Mouse (Mus musculus): Measurements from ENCODE around the gene Trim2. TPM values are rescaled to one million over a fixed set of nuclear protein-coding genes. Genes with fewer than 3 reads are reported as not detected.

Trim2 gene
- polyA plus RNA-seq, 1 experiment from 2014 or later = 174 TPM

DNA sequence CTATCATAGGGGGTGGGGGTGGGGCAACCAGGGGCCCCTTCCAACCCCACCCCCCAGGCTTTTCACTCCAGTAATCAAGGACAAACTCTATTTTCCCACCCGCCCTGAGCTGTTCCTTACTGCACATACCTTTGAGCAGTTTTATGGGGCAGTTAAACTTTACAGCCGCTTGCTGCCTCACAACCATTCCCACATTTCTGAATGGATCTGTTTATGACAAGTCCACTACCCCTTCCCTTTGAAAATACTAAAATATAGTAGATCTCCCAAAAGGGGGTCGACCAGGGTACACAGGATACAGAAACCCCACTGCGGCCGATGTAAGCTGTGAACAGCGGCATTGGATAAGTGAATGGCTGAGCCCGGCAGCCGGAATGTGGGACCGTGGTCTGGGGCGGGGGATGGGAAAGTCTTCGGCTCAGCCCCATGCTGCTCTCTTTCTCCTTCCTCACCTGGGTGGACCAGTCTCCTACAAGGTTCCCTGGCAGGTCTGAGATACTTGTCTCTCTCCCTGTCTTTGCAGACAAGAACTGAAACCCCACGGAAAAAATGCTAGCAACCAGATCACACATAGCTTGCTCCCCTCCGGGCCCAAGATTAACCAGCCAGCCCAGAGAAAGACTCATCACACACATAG, 36.6 kb downstream of the Trim2 start:
- H3K4me1 ChIP-seq (ENCODE audit: control insufficient read depth, insufficient read depth, low read length) = peaks cover 8% of the 10 kb centered on the region
- peak overlapping the region; percentile 32 for H3K4me2 ChIP-seq (ENCODE audit: low read length)
- no peaks in the 10 kb centered on the region for H3K36me3 ChIP-seq (ENCODE audit: control insufficient read depth, insufficient read depth, low read length)
- no peak overlapping the region for H3K27ac ChIP-seq (ENCODE audit: low read length)
- WGBS = 10% methylated on average over 13 of the region's 13 CpGs
- H3K9ac ChIP-seq (ENCODE audit: low read depth, low read length) = peak overlapping the region; percentile 36; the same call in 1 of the 2 replicates
- ATAC-seq = no peak
- H3K9me3 ChIP-seq (replicated peaks; ENCODE audit: control insufficient read depth, low read length, poor library complexity, severe bottlenecking) = no peaks in the 10 kb centered on the region
- no peaks in the 10 kb centered on the region for H3K27me3 ChIP-seq (ENCODE audit: control insufficient read depth, insufficient read depth, low read depth, low read length)
- no peak overlapping the region for H3K4me3 ChIP-seq (ENCODE audit: low read depth, low read length)

DNA sequence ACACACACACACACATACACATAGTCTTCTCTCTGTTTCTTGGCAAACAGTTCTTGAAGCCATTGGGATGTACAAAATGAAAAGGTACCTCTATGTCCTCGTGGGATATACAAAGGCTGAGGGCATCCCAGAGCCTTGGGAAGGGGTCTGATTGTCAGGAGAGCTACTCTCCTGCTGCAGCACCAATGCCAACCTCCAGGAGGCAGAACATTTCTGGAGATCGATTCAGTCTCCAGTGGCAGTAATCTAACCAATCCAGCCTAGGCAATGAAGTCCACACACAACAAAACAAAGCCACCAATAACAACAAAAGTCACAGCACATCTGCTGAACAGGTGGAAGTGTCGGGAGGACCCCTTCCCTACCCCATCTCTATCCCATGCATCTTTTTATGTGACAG, 38.2 kb downstream of the Trim2 start:
- H3K4me1 ChIP-seq (ENCODE audit: control insufficient read depth, insufficient read depth, low read length) = peaks cover 11% of the 10 kb centered on the region
- H3K4me3 ChIP-seq (ENCODE audit: low read depth, low read length) = no peak overlapping the region
- no peak overlapping the region for H3K4me2 ChIP-seq (ENCODE audit: low read length)
- no peak overlapping the region for H3K9ac ChIP-seq (ENCODE audit: low read depth, low read length)
- WGBS = 61% methylated on average over 3 of the region's 3 CpGs
- no peaks in the 10 kb centered on the region for H3K9me3 ChIP-seq (replicated peaks; ENCODE audit: control insufficient read depth, low read length, poor library complexity, severe bottlenecking)
- no peak overlapping the region for H3K27ac ChIP-seq (ENCODE audit: low read length)
- H3K36me3 ChIP-seq (ENCODE audit: control insufficient read depth, insufficient read depth, low read length) = no peaks in the 10 kb centered on the region
- no peak for ATAC-seq
- H3K27me3 ChIP-seq (ENCODE audit: control insufficient read depth, insufficient read depth, low read depth, low read length) = no peaks in the 10 kb centered on the region

DNA sequence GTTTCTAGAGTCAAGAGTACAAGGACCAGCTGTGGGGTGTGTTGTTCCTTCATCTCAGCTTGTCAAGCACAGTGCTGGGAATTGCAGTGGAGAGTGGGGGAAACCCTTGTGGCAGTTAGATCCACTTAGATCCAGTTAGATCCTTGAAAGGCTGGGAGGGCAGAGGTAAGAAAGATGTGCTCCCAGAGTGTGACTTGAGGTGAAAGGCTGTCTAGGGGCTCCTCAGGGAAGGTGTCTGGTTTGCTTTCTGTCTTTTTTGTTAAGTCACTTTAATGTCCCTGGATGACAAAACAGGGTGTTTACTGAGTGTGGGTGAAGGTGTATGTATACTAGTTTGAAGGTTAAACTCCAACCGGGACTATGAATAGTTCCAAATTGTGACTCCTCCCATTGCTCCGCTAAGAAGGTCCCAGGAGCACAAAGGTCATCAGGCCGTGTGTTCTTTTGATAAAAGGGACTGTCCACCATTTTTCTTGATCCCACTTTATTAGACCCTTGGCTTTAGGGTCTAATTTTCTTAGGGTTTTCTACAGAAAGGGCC, 40.2 kb downstream of the Trim2 start:
- Histone ChIP-seq H3K4me1 (ENCODE audit: control insufficient read depth, insufficient read depth, low read length) (peaks cover 11% of the 10 kb centered on the region), H3K9ac (ENCODE audit: low read depth, low read length) (no peak overlapping the region), H3K27ac (ENCODE audit: low read length) (no peak overlapping the region), H3K4me3 (ENCODE audit: low read depth, low read length) (no peak overlapping the region), H3K4me2 (ENCODE audit: low read length) (no peak overlapping the region), H3K27me3 (ENCODE audit: control insufficient read depth, insufficient read depth, low read depth, low read length) (no peaks in the 10 kb centered on the region), H3K36me3 (ENCODE audit: control insufficient read depth, insufficient read depth, low read length) (no peaks in the 10 kb centered on the region), H3K9me3 (replicated peaks; ENCODE audit: control insufficient read depth, low read length, poor library complexity, severe bottlenecking) (no peaks in the 10 kb centered on the region)
- no peak for ATAC-seq
- WGBS = 64% methylated on average over 3 of the region's 3 CpGs

DNA sequence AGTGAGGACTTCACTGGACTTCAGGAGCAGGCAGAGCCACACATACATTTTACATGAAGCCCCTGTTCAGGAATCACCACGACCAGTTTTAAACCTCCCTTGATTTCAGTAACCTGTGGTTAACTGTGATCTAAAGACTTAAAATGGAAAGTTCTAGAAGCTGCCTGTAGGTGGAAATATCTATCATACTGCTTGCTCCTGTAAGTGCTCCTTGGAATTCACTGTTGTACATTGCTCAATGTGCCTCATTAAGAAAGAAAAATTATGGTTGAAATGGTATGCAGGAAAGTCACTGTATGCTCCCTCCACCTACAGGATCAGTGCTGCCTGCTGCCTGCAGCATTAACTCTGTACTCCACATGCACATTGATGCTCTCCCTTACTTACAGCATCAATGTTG, 41.6 kb downstream of the Trim2 start:
- Histone ChIP-seq H3K9ac (ENCODE audit: low read depth, low read length) (no peak overlapping the region), H3K4me2 (ENCODE audit: low read length) (no peak overlapping the region), H3K27ac (ENCODE audit: low read length) (no peak overlapping the region), H3K4me3 (ENCODE audit: low read depth, low read length) (no peak overlapping the region), H3K27me3 (ENCODE audit: control insufficient read depth, insufficient read depth, low read depth, low read length) (no peaks in the 10 kb centered on the region), H3K36me3 (ENCODE audit: control insufficient read depth, insufficient read depth, low read length) (no peaks in the 10 kb centered on the region), H3K9me3 (replicated peaks; ENCODE audit: control insufficient read depth, low read length, poor library complexity, severe bottlenecking) (no peaks in the 10 kb centered on the region), H3K4me1 (ENCODE audit: control insufficient read depth, insufficient read depth, low read length) (peaks cover 15% of the 10 kb centered on the region)
- WGBS = 19% methylated on average over 1 of the region's 1 CpGs
- ATAC-seq = no peak

DNA sequence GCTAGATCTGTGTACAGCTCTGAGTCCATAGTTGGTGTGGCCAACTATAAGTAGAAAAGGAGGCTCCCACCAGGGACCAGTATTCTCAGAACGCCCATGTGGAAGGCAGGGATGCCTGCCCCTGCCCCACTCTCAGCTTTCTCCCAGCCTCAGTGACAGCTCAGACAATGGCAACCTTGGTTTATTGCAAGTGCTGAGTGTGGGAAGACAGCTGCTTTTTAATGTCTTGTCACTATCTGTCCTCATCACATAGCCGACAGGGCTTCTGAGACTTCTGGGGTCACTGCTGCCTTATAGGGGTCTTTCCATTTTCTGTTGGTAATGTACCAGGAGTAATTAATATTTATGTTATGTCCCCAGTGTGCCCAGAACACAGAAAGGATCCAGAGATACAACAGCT, 42.3 kb downstream of the Trim2 start:
- no peak overlapping the region for H3K4me3 ChIP-seq (ENCODE audit: low read depth, low read length)
- 30% methylated on average over 2 of the region's 2 CpGs for WGBS
- ATAC-seq = no peak
- H3K36me3 ChIP-seq (ENCODE audit: control insufficient read depth, insufficient read depth, low read length) = no peaks in the 10 kb centered on the region
- no peak overlapping the region for H3K4me2 ChIP-seq (ENCODE audit: low read length)
- no peaks in the 10 kb centered on the region for H3K27me3 ChIP-seq (ENCODE audit: control insufficient read depth, insufficient read depth, low read depth, low read length)
- H3K4me1 ChIP-seq (ENCODE audit: control insufficient read depth, insufficient read depth, low read length) = peaks cover 15% of the 10 kb centered on the region
- H3K9me3 ChIP-seq (replicated peaks; ENCODE audit: control insufficient read depth, low read length, poor library complexity, severe bottlenecking) = no peaks in the 10 kb centered on the region
- H3K9ac ChIP-seq (ENCODE audit: low read depth, low read length) = no peak overlapping the region
- no peak overlapping the region for H3K27ac ChIP-seq (ENCODE audit: low read length)

DNA sequence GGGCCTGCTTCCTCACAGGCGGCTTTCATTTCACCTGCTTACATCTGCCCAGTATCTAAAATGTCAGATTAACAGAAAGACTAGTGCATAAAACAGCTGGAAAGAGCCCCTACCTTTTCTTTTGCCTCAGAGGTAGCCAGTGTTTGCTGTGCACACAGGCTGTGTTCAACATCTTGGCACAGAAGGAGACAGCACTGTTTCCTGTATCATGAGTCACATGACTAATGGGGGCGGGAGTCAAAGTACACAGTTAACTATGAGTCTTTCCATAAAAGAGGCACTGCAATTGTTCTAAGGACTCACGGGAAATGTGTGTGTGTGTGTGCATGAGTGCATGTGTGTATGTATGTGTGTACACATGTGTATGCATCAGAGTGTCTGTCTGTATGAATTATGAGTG, 43.9 kb downstream of the Trim2 start:
- no peaks in the 10 kb centered on the region for H3K9me3 ChIP-seq (replicated peaks; ENCODE audit: control insufficient read depth, low read length, poor library complexity, severe bottlenecking)
- H3K4me2 ChIP-seq (ENCODE audit: low read length) = no peak overlapping the region
- H3K27me3 ChIP-seq (ENCODE audit: control insufficient read depth, insufficient read depth, low read depth, low read length) = no peaks in the 10 kb centered on the region
- 86% methylated on average over 3 of the region's 3 CpGs for WGBS
- peaks cover 22% of the 10 kb centered on the region for H3K4me1 ChIP-seq (ENCODE audit: control insufficient read depth, insufficient read depth, low read length)
- no peak for ATAC-seq
- no peak overlapping the region for H3K9ac ChIP-seq (ENCODE audit: low read depth, low read length)
- H3K36me3 ChIP-seq (ENCODE audit: control insufficient read depth, insufficient read depth, low read length) = no peaks in the 10 kb centered on the region
- H3K27ac ChIP-seq (ENCODE audit: low read length) = no peak overlapping the region
- H3K4me3 ChIP-seq (ENCODE audit: low read depth, low read length) = no peak overlapping the region

DNA sequence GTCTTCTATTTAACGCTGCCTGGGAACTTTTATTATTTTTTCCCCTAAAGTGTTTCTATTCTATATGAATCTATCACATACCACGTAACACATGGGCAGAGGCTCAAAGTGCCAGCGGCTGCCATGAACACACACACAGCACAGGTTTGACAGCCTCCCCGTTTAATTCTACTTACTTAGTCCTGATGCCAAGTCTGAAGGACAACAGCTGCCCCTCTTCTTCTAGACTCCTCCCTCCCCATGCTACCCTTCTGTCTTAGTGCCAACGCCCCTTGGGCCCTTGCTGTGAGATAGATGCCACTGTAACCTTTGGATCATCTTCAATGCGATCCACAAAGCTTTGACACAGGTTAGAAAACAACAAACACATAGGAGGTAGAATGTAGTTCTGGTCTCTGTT, 44.8 kb downstream of the Trim2 start:
- Histone ChIP-seq H3K4me3 (ENCODE audit: low read depth, low read length) (no peak overlapping the region), H3K27me3 (ENCODE audit: control insufficient read depth, insufficient read depth, low read depth, low read length) (no peaks in the 10 kb centered on the region), H3K36me3 (ENCODE audit: control insufficient read depth, insufficient read depth, low read length) (no peaks in the 10 kb centered on the region), H3K4me2 (ENCODE audit: low read length) (no peak overlapping the region), H3K9ac (ENCODE audit: low read depth, low read length) (no peak overlapping the region), H3K4me1 (ENCODE audit: control insufficient read depth, insufficient read depth, low read length) (peaks cover 26% of the 10 kb centered on the region), H3K9me3 (replicated peaks; ENCODE audit: control insufficient read depth, low read length, poor library complexity, severe bottlenecking) (no peaks in the 10 kb centered on the region), H3K27ac (ENCODE audit: low read length) (no peak overlapping the region)
- ATAC-seq = no peak
- WGBS = 76% methylated on average over 6 of the region's 6 CpGs

DNA sequence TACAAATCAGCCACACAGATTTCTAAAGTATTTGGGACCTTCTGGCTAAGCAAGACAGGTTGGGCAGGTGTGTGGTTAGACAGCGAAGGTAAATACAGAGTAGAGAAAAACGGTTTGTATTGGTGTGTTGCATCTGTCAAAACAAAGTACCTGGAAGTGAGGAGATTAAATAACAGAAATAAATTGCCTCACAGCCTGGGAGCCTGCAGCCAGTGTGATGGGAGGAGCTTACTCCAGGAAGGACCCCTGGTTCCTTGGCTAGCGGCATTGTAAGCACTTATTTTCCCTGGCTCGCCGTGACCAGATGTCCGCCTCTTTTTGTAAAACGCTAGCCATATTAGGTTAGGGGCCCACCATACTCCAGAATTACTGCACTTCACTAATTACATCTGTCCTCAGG, 45.8 kb downstream of the Trim2 start:
- H3K9me3 ChIP-seq (replicated peaks; ENCODE audit: control insufficient read depth, low read length, poor library complexity, severe bottlenecking) = no peaks in the 10 kb centered on the region
- peak overlapping the region; percentile 93; the same call in 1 of the 2 replicates for H3K9ac ChIP-seq (ENCODE audit: low read depth, low read length)
- peak overlapping the region; percentile 58 for H3K4me2 ChIP-seq (ENCODE audit: low read length)
- H3K36me3 ChIP-seq (ENCODE audit: control insufficient read depth, insufficient read depth, low read length) = no peaks in the 10 kb centered on the region
- no peak overlapping the region; the same call in 1 of the 2 replicates for H3K27ac ChIP-seq (ENCODE audit: low read length)
- H3K27me3 ChIP-seq (ENCODE audit: control insufficient read depth, insufficient read depth, low read depth, low read length) = no peaks in the 10 kb centered on the region
- peaks cover 26% of the 10 kb centered on the region for H3K4me1 ChIP-seq (ENCODE audit: control insufficient read depth, insufficient read depth, low read length)
- no peak overlapping the region for H3K4me3 ChIP-seq (ENCODE audit: low read depth, low read length)
- WGBS = 20% methylated on average over 7 of the region's 7 CpGs
- no peak for ATAC-seq

DNA sequence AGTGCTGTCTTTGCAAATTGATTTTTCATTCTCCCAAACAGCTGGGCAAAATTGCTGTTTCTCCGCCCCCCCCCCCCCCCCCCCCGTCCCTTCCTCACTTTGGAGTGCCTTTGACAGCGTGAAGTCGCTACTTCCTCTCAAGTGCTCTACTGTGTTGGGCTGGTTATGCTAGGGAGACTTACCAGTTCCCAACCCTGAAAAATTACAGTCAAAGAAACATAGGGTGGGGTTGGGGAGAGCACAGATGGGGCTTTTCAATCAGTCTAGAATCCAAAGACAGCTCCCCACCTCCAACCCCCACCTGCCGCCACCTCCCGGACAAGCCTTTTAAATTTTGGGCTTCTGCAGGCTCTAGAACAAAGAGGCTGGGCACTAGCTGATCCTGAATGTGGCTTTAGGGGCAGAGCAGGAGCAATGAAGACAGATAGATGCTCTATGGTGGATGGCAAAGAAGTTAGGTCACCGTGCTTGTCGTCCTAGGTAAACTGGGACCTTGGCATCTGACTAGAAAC, 46.6 kb downstream of the Trim2 start:
- WGBS = 7% methylated on average over 5 of the region's 8 CpGs
- no peaks in the 10 kb centered on the region for H3K36me3 ChIP-seq (ENCODE audit: control insufficient read depth, insufficient read depth, low read length)
- H3K4me3 ChIP-seq (ENCODE audit: low read depth, low read length) = peak overlapping the region; percentile 71
- H3K9ac ChIP-seq (ENCODE audit: low read depth, low read length) = peak overlapping the region; percentile 93
- ATAC-seq = peak; percentile 61
- H3K9me3 ChIP-seq (replicated peaks; ENCODE audit: control insufficient read depth, low read length, poor library complexity, severe bottlenecking) = no peaks in the 10 kb centered on the region
- H3K27me3 ChIP-seq (ENCODE audit: control insufficient read depth, insufficient read depth, low read depth, low read length) = no peaks in the 10 kb centered on the region
- H3K4me2 ChIP-seq (ENCODE audit: low read length) = peak overlapping the region; percentile 58
- H3K27ac ChIP-seq (ENCODE audit: low read length) = peak overlapping the region; percentile 90
- peaks cover 26% of the 10 kb centered on the region for H3K4me1 ChIP-seq (ENCODE audit: control insufficient read depth, insufficient read depth, low read length)

Data from midbrain, embryonic 16.5 days (tissue).